Mouse (Mus musculus) kidney, adult 18-20 months (tissue): ENCODE measurements around the gene Cdca5.
"Not testable (repeated sequence)": the region's sequence is repeated elsewhere in the genome, so short reads cannot be mapped to it uniquely, and the experiment has no call there.

Experiments
- DNase-seq: peaks from one replicate; pipeline ENCODE4 v3.0.0; 2021

Gene Cdca5

GRCm38 (mm10) chr19:6084478-6085248, at the start of gene Cdca5, which contains the start of gene Zfpl1:
Gene Cdca5, plus strand, starts transcription at chr19:6084983.
Gene Zfpl1, minus strand, starts transcription at chr19:6084956.
- peak; percentile 97 for DNase-seq

GRCm38 (mm10) chr19:6035966-6036585, 48.7 kb upstream of the Cdca5 start:
- DNase-seq = no peak

- no peak for DNase-seq
Measured at GRCm38 (mm10) chr19:6037695-6038094, 47.1 kb upstream of the Cdca5 start.

GRCm38 (mm10) chr19:6038326-6038725, 46.5 kb upstream of the Cdca5 start:
- no peak for DNase-seq

GRCm38 (mm10) chr19:6040002-6040401, 44.8 kb upstream of the Cdca5 start:
- no peak for DNase-seq

- no peak for DNase-seq
Measured at GRCm38 (mm10) chr19:6042293-6042692, 42.5 kb upstream of the Cdca5 start.

GRCm38 (mm10) chr19:6044102-6044501, 40.7 kb upstream of the Cdca5 start:
- DNase-seq = not testable (repeated sequence)

- no peak for DNase-seq
Measured at GRCm38 (mm10) chr19:6045366-6046293, 39.2 kb upstream of the Cdca5 start.

GRCm38 (mm10) chr19:6046294-6047153, 38.3 kb upstream of the Cdca5 start, which contains the start of gene Syvn1:
Gene Syvn1, plus strand, starts transcription at chr19:6046576.
- peak; percentile 94 for DNase-seq

GRCm38 (mm10) chr19:6047154-6047898, 37.5 kb upstream of the Cdca5 start:
- no peak for DNase-seq

- DNase-seq = no peak
Measured at GRCm38 (mm10) chr19:6047899-6048166, 37.0 kb upstream of the Cdca5 start.

- no peak for DNase-seq
Measured at GRCm38 (mm10) chr19:6048681-6049410, 35.9 kb upstream of the Cdca5 start.

- DNase-seq = no peak
Measured at GRCm38 (mm10) chr19:6052516-6052915, 32.3 kb upstream of the Cdca5 start.

- DNase-seq = no peak
Measured at GRCm38 (mm10) chr19:6054296-6054695, 30.5 kb upstream of the Cdca5 start.

- no peak for DNase-seq
Measured at GRCm38 (mm10) chr19:6056696-6057095, 28.1 kb upstream of the Cdca5 start.

GRCm38 (mm10) chr19:6057313-6058096, 27.3 kb upstream of the Cdca5 start, which contains the start of the genes Mrpl49 and Fau:
Gene Mrpl49, minus strand, starts transcription at chr19:6057785.
Gene Fau, plus strand, starts transcription at chr19:6057844.
- peak; percentile 99 for DNase-seq

- no peak for DNase-seq
Measured at GRCm38 (mm10) chr19:6058513-6058912, 26.3 kb upstream of the Cdca5 start.

GRCm38 (mm10) chr19:6058966-6059365, 25.8 kb upstream of the Cdca5 start:
- no peak for DNase-seq

- DNase-seq = peak; percentile 96
Measured at GRCm38 (mm10) chr19:6061021-6061533, 23.7 kb upstream of the Cdca5 start, which contains the start of gene Znhit2. Gene Znhit2, plus strand, starts transcription at chr19:6061192.
